Mouse (Mus musculus): ENCODE measurements around the gene Plcg2.

GRCm38 (mm10) chr8:117576291-117576785, 78.2 kb downstream of the Plcg2 start:
- TF ChIP-seq POLR2A (IDR thresholded peaks at IDR 0.05; ENCODE audit: low read depth, low read length) (no peak), CTCF (conservative IDR thresholded peaks at IDR 0.05; ENCODE audit: insufficient read depth, insufficient read length, low read depth, low read length) (no peak)

All from kidney, adult 2 months (tissue).